Mouse (Mus musculus): ENCODE measurements around the gene Cyb5r4. TPM values are rescaled to one million over a fixed set of nuclear protein-coding genes. Genes with fewer than 3 reads are reported as not detected.

Gene Cyb5r4
- polyA plus RNA-seq, 1 experiment: 35.6 TPM

GRCm38 (mm10) chr9:86986703-86987296 lies 35.0 kb upstream of the Cyb5r4 start:
- TF ChIP-seq POLR2A (IDR thresholded peaks at IDR 0.05; ENCODE audit: low read depth, low read length) (no peak), CTCF (IDR thresholded peaks at IDR 0.05; ENCODE audit: borderline replicate concordance, insufficient read depth, low read length) (no peak)
- no peak overlapping the region for H3K27ac ChIP-seq (ENCODE audit: insufficient read depth, low read length)

GRCm38 (mm10) chr9:86989822-86990221 lies 32.0 kb upstream of the Cyb5r4 start:
- TF ChIP-seq CTCF (IDR thresholded peaks at IDR 0.05; ENCODE audit: borderline replicate concordance, insufficient read depth, low read length) (no peak), POLR2A (IDR thresholded peaks at IDR 0.05; ENCODE audit: low read depth, low read length) (no peak)
- no peaks in the 10 kb centered on the region for H3K4me1 ChIP-seq (ENCODE audit: control insufficient read depth, insufficient read depth, low read length)
- H3K27ac ChIP-seq (ENCODE audit: insufficient read depth, low read length): no peak overlapping the region
- no peak overlapping the region for H3K4me3 ChIP-seq (ENCODE audit: insufficient read depth, low read length)

More at GRCm38 (mm10) chr9:86986703-86987296, 35.0 kb upstream of the Cyb5r4 start:
- H3K4me1 ChIP-seq (ENCODE audit: control insufficient read depth, insufficient read depth, low read length): no peaks in the 10 kb centered on the region
- no peak overlapping the region for H3K4me3 ChIP-seq (ENCODE audit: insufficient read depth, low read length)

GRCm38 (mm10) chr9:86991758-86992157 lies 30.1 kb upstream of the Cyb5r4 start:
- TF ChIP-seq CTCF (IDR thresholded peaks at IDR 0.05; ENCODE audit: borderline replicate concordance, insufficient read depth, low read length) (no peak), POLR2A (IDR thresholded peaks at IDR 0.05; ENCODE audit: low read depth, low read length) (no peak)
- Histone ChIP-seq H3K4me3 (ENCODE audit: insufficient read depth, low read length) (no peak overlapping the region), H3K27ac (ENCODE audit: insufficient read depth, low read length) (no peak overlapping the region), H3K4me1 (ENCODE audit: control insufficient read depth, insufficient read depth, low read length) (no peaks in the 10 kb centered on the region)

- TF ChIP-seq POLR2A (IDR thresholded peaks at IDR 0.05; ENCODE audit: low read depth, low read length) (no peak), CTCF (IDR thresholded peaks at IDR 0.05; ENCODE audit: borderline replicate concordance, insufficient read depth, low read length) (no peak)
- no peaks in the 10 kb centered on the region for H3K4me1 ChIP-seq (ENCODE audit: control insufficient read depth, insufficient read depth, low read length)
- no peak overlapping the region for H3K4me3 ChIP-seq (ENCODE audit: insufficient read depth, low read length)
- no peak overlapping the region for H3K27ac ChIP-seq (ENCODE audit: insufficient read depth, low read length)
Observed at GRCm38 (mm10) chr9:86997046-86997691, 24.6 kb upstream of the Cyb5r4 start.

- Histone ChIP-seq H3K4me3 (ENCODE audit: insufficient read depth, low read length) (no peak overlapping the region), H3K4me1 (ENCODE audit: control insufficient read depth, insufficient read depth, low read length) (no peaks in the 10 kb centered on the region), H3K27ac (ENCODE audit: insufficient read depth, low read length) (peak overlapping the region; percentile 34; the same call in 1 of the 2 replicates)
- TF ChIP-seq POLR2A (IDR thresholded peaks at IDR 0.05; ENCODE audit: low read depth, low read length) (no peak), CTCF (IDR thresholded peaks at IDR 0.05; ENCODE audit: borderline replicate concordance, insufficient read depth, low read length) (no peak)
Observed at GRCm38 (mm10) chr9:86999956-87000582, 21.7 kb upstream of the Cyb5r4 start.

GRCm38 (mm10) chr9:87004701-87005434 lies 16.9 kb upstream of the Cyb5r4 start:
- H3K27ac ChIP-seq (ENCODE audit: insufficient read depth, low read length): no peak overlapping the region
- TF ChIP-seq CTCF (IDR thresholded peaks at IDR 0.05; ENCODE audit: borderline replicate concordance, insufficient read depth, low read length) (no peak), POLR2A (IDR thresholded peaks at IDR 0.05; ENCODE audit: low read depth, low read length) (no peak)
- H3K4me3 ChIP-seq (ENCODE audit: insufficient read depth, low read length): no peak overlapping the region
- no peaks in the 10 kb centered on the region; the same call in 1 of the 2 replicates for H3K4me1 ChIP-seq (ENCODE audit: control insufficient read depth, insufficient read depth, low read length)

- no peaks in the 10 kb centered on the region; the same call in 1 of the 2 replicates for H3K4me1 ChIP-seq (ENCODE audit: control insufficient read depth, insufficient read depth, low read length)
- TF ChIP-seq CTCF (IDR thresholded peaks at IDR 0.05; ENCODE audit: borderline replicate concordance, insufficient read depth, low read length) (no peak), POLR2A (IDR thresholded peaks at IDR 0.05; ENCODE audit: low read depth, low read length) (no peak)
- H3K4me3 ChIP-seq (ENCODE audit: insufficient read depth, low read length): no peak overlapping the region
- H3K27ac ChIP-seq (ENCODE audit: insufficient read depth, low read length): no peak overlapping the region
Observed at GRCm38 (mm10) chr9:87005435-87005779, 16.4 kb upstream of the Cyb5r4 start.

- H3K27ac ChIP-seq (ENCODE audit: insufficient read depth, low read length): no peak overlapping the region
- no peaks in the 10 kb centered on the region; the same call in 1 of the 2 replicates for H3K4me1 ChIP-seq (ENCODE audit: control insufficient read depth, insufficient read depth, low read length)
- no peak for TF ChIP-seq CTCF (IDR thresholded peaks at IDR 0.05; ENCODE audit: borderline replicate concordance, insufficient read depth, low read length)
- H3K4me3 ChIP-seq (ENCODE audit: insufficient read depth, low read length): no peak overlapping the region
Observed at GRCm38 (mm10) chr9:87008507-87008906, 13.3 kb upstream of the Cyb5r4 start.

GRCm38 (mm10) chr9:87008919-87009318 lies 12.9 kb upstream of the Cyb5r4 start:
- no peak overlapping the region for H3K4me3 ChIP-seq (ENCODE audit: insufficient read depth, low read length)
- no peaks in the 10 kb centered on the region; the same call in 1 of the 2 replicates for H3K4me1 ChIP-seq (ENCODE audit: control insufficient read depth, insufficient read depth, low read length)
- no peak for TF ChIP-seq POLR2A (IDR thresholded peaks at IDR 0.05; ENCODE audit: low read depth, low read length)
- TF ChIP-seq CTCF (IDR thresholded peaks at IDR 0.05; ENCODE audit: borderline replicate concordance, insufficient read depth, low read length): no peak
- no peak overlapping the region for H3K27ac ChIP-seq (ENCODE audit: insufficient read depth, low read length)
